Mouse (Mus musculus) kidney, adult 2 months (tissue): Measurements from ENCODE around the gene Cd3e.

Source experiments
- CTCF ChIP-seq: fragments of 200-500 bp; conservative IDR thresholded peaks from 2 replicates; pipeline ENCODE4 v1.5.1; 2011; ENCODE audit warnings: low read depth, mild to moderate bottlenecking, control low read depth, low read length, moderate library complexity, mixed read lengths; ENCODE audit not compliant: insufficient read depth, insufficient read length
- POLR2A ChIP-seq: fragments of 200-500 bp; IDR thresholded peaks from one replicate; pipeline ENCODE4 v1.6.1; 2011; ENCODE audit warnings: low read depth, low read length, control low read depth

DNA sequence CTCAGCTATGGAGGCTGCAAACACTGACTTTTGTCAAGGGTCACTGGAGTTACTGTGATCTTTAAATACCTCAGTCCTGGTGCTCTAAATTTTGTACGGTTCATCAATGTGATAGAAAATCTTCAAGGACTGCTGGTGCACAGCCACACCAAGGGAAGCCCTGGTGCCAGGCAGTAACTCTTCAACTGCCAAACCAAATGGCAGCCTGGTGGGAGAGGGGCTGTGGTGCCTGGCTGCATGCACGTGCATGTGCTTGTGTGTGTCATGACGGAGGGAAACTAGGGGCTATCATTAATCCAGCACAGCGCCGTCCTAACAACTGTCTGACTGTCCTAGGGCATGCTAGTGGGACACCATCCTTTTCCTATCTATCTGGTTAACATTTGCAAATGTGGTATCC is 9.7 kb downstream of the Cd3e start:
- TF ChIP-seq POLR2A (no peak), CTCF (no peak)
